Mouse (Mus musculus) cerebellum, postnatal 36 days (tissue): ENCODE measurements around the gene Xrra1.
A peak's percentile ranks its signal among the peaks of the same experiment; 100 is the strongest.

Experiments used
- DNase-seq, 2 experiments: peaks; one replicate each; pipeline ENCODE4 v3.0.0; 2021 to 2022; ENCODE audit warnings: mixed read lengths in 2 of 2

Gene Xrra1

GRCm38 (mm10) chr7:99851618-99852017 lies 7.3 kb upstream of the Xrra1 start:
- DNase-seq, result no peak

GRCm38 (mm10) chr7:99853350-99853749 lies 5.6 kb upstream of the Xrra1 start:
- no peak for DNase-seq

GRCm38 (mm10) chr7:99854311-99854710 lies 4.6 kb upstream of the Xrra1 start:
- no peak for DNase-seq

GRCm38 (mm10) chr7:99856266-99856861 lies 2.6 kb upstream of the Xrra1 start:
- no peak for DNase-seq

GRCm38 (mm10) chr7:99858175-99858812 lies 622 bp upstream of the Xrra1 start:
- DNase-seq, result no peak

- DNase-seq, result no peak
These were observed 4.4 kb downstream of the Xrra1 start, which contains the start of gene Spcs2 for GRCm38 (mm10) chr7:99863362-99863761. Gene Spcs2 (minus strand): TSS chr7:99863462.

- DNase-seq, result no peak
These were observed 5.5 kb downstream of the Xrra1 start for GRCm38 (mm10) chr7:99864241-99865028.

- DNase-seq, result no peak
These were observed 6.3 kb downstream of the Xrra1 start for GRCm38 (mm10) chr7:99865219-99865618.

GRCm38 (mm10) chr7:99869296-99869695 lies 10.4 kb downstream of the Xrra1 start:
- DNase-seq, result no peak

- no peak for DNase-seq
These were observed 15.0 kb downstream of the Xrra1 start for GRCm38 (mm10) chr7:99873965-99874364.

GRCm38 (mm10) chr7:99875891-99876290 lies 17.0 kb downstream of the Xrra1 start:
- DNase-seq, result no peak

GRCm38 (mm10) chr7:99876345-99876744 lies 17.4 kb downstream of the Xrra1 start:
- DNase-seq, result peak; percentile 72 to 75

GRCm38 (mm10) chr7:99878254-99878653 lies 19.3 kb downstream of the Xrra1 start:
- DNase-seq, result no peak

GRCm38 (mm10) chr7:99887230-99887735 lies 28.4 kb downstream of the Xrra1 start:
- no peak for DNase-seq

GRCm38 (mm10) chr7:99887743-99888142 lies 28.8 kb downstream of the Xrra1 start:
- DNase-seq, result no peak

- peak in 1 of 2 experiments; percentile 7 for DNase-seq
These were observed 30.4 kb downstream of the Xrra1 start for GRCm38 (mm10) chr7:99889175-99889880.

GRCm38 (mm10) chr7:99890168-99890755 lies 31.3 kb downstream of the Xrra1 start:
- DNase-seq, result no peak

GRCm38 (mm10) chr7:99891471-99891870 lies 32.6 kb downstream of the Xrra1 start:
- no peak for DNase-seq

GRCm38 (mm10) chr7:99892351-99892750 lies 33.4 kb downstream of the Xrra1 start:
- no peak for DNase-seq

- DNase-seq, result no peak
These were observed 35.1 kb downstream of the Xrra1 start for GRCm38 (mm10) chr7:99893967-99894366.

- DNase-seq, result no peak
These were observed 35.6 kb downstream of the Xrra1 start for GRCm38 (mm10) chr7:99894478-99894877.

GRCm38 (mm10) chr7:99896905-99897304 lies 38.0 kb downstream of the Xrra1 start:
- DNase-seq, result no peak

GRCm38 (mm10) chr7:99902208-99902607 lies 43.3 kb downstream of the Xrra1 start:
- no peak for DNase-seq
